Mouse (Mus musculus) adrenal gland, adult 8-10 months (tissue): ENCODE results near the gene Snai3. TPM values are rescaled to one million over a fixed set of nuclear protein-coding genes. Genes with fewer than 3 reads are reported as not detected.

Experiments
- DNase-seq: peaks from one replicate; pipeline ENCODE4 v3.0.0; 2022
- microRNA-seq, 2 experiments: library from miRNA; unstranded; fragments of <30 nt; microRNA quantifications; one replicate each; pipeline ENCODE4 v1.2.0; 2022
- total RNA-seq, 4 experiments: library from RNA; stranded (reverse); gene quantifications; 2 replicates each; pipeline ENCODE4 v1.2.4; 2022

Snai3 gene
- total RNA-seq, 4 experiments from 2014 or later, result not detected

DNA sequence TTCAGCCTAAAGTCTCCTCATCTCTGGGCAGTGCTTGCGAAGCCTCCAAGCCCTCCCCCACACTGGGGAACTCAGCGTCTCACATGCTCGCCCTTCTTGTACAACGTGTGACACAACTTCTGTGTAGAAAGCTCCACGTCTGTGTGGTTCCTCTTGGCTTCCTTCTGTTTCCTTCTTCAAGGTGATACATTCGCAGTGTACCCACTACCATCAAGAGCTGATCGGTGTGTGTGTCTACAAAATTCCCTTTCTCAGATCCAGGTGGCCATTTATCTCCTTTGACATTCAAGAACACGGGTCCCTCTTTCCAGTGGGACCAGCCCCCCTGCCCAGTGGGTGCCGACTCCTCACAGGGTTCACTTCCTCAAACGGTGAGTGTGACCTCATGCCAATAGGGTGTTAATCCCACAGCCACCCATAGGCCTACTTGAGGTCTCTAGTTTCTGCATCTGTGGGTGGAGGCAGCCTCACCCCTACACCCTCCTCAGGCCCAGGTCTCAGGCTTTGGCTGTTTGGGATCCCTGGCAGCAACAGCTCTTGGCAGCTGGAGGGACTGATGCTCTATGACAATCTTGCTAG lies 30.4 kb downstream of the Snai3 start:
- no peak for DNase-seq

DNA sequence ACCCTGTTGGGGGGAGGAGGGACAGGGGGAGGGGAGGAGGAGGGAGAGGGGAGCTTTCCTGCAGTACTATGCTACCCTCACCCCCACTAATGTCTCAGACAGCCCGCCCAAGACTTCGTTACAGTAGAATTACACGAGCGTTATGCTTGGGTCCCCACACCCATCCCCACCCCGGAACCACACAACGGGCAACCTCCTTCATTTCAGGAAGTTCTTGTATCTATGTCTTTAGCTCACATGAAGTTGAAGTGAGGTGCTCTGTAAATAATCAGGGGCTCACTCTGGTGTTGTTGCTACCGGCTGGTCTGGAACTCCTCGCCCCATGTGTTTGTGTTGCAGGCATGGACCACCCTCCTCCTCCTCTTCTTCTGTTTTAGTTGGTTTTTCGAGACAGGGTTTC lies 32.4 kb downstream of the Snai3 start:
- DNase-seq, result no peak

DNA sequence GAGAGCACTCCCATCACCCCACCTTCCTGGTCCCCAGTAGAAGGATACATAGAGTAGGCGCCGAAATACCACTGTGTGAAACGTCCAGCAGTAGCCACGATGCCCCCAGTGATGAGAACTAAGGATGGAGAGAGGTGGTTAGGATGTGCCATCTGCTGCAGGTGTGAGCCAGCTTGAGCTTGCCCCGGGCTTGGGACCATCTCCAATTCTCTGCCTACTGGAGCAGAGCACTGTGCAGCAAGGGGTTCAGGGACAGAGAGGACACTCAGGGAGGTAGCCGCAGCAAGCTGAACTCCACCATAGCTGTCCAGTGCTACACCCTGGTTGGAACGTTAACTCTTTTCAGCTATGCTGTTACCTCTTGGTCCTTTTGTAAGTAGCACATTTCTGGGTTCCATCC lies 32.9 kb downstream of the Snai3 start:
- no peak for DNase-seq

DNA sequence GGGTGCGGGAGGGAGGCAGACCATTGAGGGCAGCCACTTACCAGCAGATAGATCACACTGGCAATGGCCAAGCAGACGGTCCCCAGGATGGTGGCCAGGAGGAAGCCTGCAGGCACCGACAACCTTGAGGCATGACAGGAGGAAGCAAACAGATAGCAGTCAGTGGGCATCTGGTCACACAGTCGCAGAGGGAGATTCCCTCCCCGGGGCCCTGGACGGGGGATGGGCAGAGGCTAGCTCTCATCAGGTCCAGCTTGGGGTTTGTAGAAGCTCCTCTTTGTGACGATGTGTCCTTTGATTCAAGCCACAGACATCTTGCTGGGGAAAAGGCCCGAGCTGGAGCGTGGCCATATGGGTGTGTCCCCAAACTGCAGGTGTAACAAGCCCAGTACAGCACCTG lies 34.4 kb downstream of the Snai3 start:
- DNase-seq, result no peak

DNA sequence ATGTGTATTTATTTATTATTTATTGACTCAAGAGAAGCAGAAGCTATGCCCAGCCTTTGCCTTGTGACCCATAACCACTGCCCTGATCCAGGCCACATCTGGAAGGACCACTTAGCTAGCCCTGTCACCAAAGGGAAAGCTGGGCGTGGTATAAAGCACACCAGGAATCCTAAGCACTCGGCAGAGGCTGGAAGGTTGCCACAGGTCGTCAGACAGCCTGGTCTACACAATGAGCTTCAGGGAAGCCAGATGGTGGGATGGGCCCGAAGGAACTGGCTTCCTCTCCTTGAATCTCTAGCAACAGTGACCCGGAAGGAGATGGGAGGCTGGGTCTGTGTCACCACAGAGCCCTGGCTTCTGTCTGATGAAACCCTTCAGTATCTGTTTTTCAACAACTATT lies 36.9 kb downstream of the Snai3 start:
- DNase-seq, result no peak

DNA sequence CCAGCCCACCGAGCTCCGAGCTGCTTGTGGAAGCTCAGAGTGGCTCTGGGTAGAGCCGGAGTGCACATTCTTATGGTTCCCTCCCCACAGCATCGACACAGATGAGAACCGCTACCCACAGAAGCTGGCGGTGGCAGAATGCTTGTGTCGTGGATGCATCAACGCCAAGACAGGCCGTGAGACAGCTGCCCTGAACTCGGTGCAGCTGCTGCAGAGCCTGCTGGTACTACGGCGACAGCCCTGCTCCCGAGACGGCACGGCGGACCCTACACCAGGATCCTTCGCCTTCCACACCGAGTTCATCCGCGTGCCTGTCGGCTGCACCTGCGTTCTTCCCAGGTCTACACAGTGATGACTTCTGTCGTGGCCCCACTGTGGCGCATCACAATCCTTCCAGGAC lies 37.3 kb downstream of the Snai3 start:
- DNase-seq, result no peak

DNA sequence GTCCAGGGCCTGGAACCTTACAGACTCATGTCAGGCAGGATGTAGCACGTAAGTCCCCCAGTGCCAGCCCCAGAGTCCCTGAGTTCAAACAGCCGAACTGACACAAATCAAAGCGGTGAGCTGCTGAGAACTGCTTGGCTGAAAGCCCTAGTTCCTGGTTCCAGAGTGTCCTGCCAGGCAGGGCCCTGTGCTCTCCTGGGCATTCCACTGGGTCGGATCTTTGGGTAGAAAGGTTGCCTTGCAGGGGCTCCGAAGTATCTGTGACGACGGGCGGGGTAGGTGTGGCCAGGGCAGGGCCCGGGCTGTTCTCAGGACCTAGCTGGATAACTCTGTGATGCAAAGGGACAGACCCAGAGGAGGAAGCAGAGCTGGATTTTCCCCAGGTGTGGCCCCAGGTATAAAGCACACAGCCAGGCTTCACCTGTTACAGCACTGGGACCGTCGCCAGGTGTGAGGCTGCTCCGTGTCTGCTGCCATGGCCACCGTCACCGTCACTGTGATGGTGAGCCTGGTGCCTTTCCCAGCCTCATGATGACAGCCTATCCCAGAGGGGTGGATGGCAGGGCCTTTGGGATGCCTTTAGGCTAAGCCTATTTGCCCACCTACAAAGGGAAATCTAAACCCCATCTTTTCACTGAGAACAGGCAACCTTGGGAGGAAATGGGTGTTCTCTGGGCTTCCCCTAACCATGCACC lies 39.0 kb downstream of the Snai3 start, which contains the start of gene Il17c:
Il17c (plus strand) TSS at position 645 of the 695 bp plus-strand sequence.
- no peak for DNase-seq

DNA sequence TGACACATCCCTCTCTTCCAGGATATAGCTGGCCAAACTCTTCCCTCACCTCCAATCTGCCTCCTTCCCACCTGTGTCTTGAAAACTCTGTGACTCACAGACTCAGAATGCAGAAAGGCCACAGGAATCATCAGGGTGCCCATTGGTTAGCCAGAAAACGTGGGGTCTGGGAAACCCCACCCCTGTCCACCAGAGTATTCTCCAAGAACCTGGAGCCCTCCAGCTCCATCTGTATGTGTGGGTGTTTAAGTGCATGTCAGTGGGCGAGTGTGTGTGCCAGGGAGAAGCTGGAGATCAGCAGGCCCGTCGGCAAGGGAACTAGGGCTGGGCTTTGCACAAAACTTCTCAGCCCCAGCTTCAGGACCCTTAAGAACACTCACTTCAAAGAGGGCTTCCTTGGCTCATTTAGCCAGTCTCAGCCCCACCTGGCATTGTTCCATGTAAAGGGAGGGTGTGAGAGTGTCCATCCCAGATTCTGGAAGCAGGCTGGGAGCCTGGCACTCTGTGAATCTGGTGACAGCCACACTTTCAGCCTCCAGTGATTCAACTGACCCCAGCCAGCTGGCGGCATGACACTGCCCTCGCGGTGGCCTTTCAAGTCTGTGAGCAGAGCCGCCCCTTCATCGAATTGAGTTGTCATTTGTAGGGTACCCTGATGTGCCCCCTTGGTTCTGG lies 40.5 kb downstream of the Snai3 start:
- no peak for DNase-seq

DNA sequence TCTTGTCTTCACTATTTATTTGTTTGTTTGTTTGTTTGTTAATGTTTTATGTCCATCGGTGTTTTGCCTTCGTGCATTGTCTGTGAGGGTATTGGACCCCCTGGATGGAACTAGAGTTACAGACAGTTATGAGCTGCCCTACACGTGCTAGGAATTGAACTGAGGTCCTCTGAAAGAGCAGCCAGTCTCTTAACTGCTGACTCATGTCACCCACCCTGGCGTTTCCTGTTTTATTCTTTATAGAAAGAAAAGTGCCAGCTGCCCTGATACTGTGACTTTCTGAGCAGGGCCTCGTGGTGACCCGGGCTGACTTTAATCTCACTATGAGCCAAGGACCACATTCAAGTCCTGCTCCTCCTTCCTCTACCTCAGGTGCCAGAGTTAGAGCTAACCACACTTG lies 45.0 kb downstream of the Snai3 start:
- no peak for DNase-seq

DNA sequence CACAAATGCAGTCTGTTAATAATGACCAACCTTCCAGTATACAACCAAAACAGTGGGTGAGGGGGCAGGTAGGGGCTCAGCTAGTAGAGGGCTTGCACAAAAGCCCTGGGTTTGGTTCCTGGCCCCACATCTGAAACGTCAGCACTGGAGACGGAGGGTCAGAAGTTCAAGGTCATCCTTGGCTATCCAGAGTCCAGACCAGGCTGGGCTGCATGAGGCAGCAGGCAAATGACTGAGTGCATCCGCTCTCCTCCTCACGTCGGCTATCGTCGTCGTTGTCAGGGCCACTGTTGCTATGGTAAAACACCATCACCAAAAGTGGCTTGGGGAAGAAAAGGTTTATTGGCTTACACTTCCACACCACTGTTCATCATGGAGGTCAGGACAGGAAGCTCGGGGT lies 46.2 kb downstream of the Snai3 start:
- no peak for DNase-seq

DNA sequence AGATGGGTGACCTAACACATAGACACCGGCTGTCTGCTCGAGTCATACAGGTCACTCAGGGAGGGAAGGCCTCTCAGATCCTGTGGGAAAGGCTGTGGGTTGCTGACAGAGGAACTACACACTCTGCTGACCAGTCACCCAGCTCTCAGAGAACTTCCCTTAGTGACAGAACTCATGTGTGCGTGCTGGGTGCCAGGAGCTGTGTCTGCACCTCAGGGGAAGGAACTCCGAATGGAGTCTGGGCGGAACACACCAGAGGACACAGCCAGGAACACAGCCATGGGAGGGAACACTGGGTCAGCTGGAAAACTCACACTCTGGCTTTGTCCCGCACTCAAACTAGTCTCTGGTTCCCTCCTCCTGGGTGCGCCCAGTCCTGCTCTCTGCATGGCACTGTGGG lies 52.9 kb downstream of the Snai3 start:
- DNase-seq, result no peak

DNA sequence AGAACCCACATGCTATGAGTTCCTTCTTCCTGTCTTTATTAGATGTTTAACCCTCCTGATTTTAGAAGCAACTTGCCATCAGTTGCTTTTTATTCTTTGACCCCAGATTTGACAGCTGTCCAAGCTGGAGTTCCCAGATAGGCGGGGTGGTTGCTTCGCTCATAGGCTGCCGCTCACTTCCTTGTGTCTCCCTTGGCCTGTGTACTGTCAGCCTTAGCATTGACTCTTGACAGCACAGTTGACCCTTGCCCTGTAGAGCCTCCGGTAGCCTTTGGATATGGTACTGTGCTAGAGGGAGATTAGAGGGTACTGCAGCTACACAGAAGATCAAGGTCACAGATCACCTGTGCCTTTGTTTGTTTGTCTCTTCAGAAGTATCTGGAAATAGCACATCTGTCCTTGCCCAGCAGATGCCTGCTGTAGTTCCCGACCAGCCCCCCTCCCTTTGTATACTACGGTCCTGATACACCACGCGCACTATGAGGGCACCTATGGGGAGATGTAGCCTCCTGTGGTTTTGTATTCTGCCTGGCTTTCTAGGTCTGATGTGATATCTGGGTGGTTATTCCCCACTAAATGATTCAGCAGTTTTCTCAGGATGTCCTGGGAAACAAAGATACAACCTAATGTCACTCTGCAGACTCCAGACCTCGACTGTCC lies 55.3 kb downstream of the Snai3 start:
- no peak for DNase-seq

Small RNAs within 50 kb of the gene (microRNA-seq; reads per million reads assigned to microRNA genes)
- gene Gm24366, result 0 reads per million in 2 experiments

Other genes starting within 250 kb of the Snai3 start
- gene Zfpm1, start 178.6 kb downstream of the Snai3 start, total RNA-seq, result 10 to 100 TPM; 17.3 to 35.3 (median 28.0) TPM
- not detected for gene Trhr2, start 100.0 kb downstream of the Snai3 start, total RNA-seq
- 10 to 100 TPM; 38.4 to 55.0 (median 47.0) TPM for gene Zc3h18, start 84.1 kb downstream of the Snai3 start, total RNA-seq
- under 1 TPM in 1 of 4 experiments, not detected in 3; 0.43 TPM for gene Il17c, start 38.7 kb downstream of the Snai3 start, total RNA-seq
- 10 to 100 TPM; 34.3 to 52.7 (median 43.6) TPM for gene Cyba, start 27.8 kb downstream of the Snai3 start, total RNA-seq
- 10 to 100 TPM; 16.7 to 33.1 (median 22.0) TPM for gene Mvd, start 17.3 kb downstream of the Snai3 start, total RNA-seq
- 10 to 100 TPM; 46.3 to 68.8 (median 57.7) TPM for gene Rnf166, start 15.3 kb upstream of the Snai3 start, total RNA-seq
- 10 to 100 TPM; 25.8 to 28.5 (median 26.2) TPM for gene Ctu2, start 15.4 kb upstream of the Snai3 start, total RNA-seq
- gene Piezo1, start 90.6 kb upstream of the Snai3 start, total RNA-seq, result 10 to 100 TPM; 13.8 to 25.2 (median 18.5) TPM
- 1 to 10 TPM; 4.8 to 9.9 (median 8.2) TPM for gene Cdt1, start 107.3 kb upstream of the Snai3 start, total RNA-seq
- gene Aprt, start 116.2 kb upstream of the Snai3 start, total RNA-seq, result 100 to 1,000 TPM in 3 of 4 experiments, 10 to 100 TPM in 1; 83.4 to 110 (median 106) TPM
- gene Galns, start 150.7 kb upstream of the Snai3 start, total RNA-seq, result 10 to 100 TPM in 2 of 4 experiments, 1 to 10 TPM in 2; 6.4 to 11.6 (median 9.1) TPM
- gene Trappc2l, start 150.9 kb upstream of the Snai3 start, total RNA-seq, result 10 to 100 TPM; 61.7 to 64.9 (median 62.9) TPM
- not detected for gene Pabpn1l, start 162.0 kb upstream of the Snai3 start, total RNA-seq
- gene Cbfa2t3, start 238.4 kb upstream of the Snai3 start, total RNA-seq, result 10 to 100 TPM; 10.9 to 21.7 (median 15.3) TPM